Mouse (Mus musculus): ENCODE data around the gene Ndfip2. TPM values are rescaled to one million over a fixed set of nuclear protein-coding genes. Genes with fewer than 3 reads are reported as not detected.

Gene Ndfip2
- total RNA-seq (2021), result 10 to 100 TPM; 82.1 to 87.4 TPM

GRCm38 (mm10) chr14:105258379-105259034, at the start of gene Ndfip2:
Ndfip2 (plus strand) TSS chr14:105258573.
- peak; percentile 87 to 89 for DNase-seq

GRCm38 (mm10) chr14:105219525-105220376, 38.6 kb upstream of the Ndfip2 start:
- DNase-seq, result no peak

- DNase-seq, result no peak
Measured at GRCm38 (mm10) chr14:105222240-105222639, 36.1 kb upstream of the Ndfip2 start.

- no peak for DNase-seq
Measured at GRCm38 (mm10) chr14:105225790-105226189, 32.6 kb upstream of the Ndfip2 start.

- peak in 1 of 2 experiments; percentile 9 for DNase-seq
Measured at GRCm38 (mm10) chr14:105232421-105232820, 26.0 kb upstream of the Ndfip2 start.

- no peak for DNase-seq
Measured at GRCm38 (mm10) chr14:105236596-105236995, 21.8 kb upstream of the Ndfip2 start.

GRCm38 (mm10) chr14:105237736-105238135, 20.6 kb upstream of the Ndfip2 start:
- no peak for DNase-seq

- no peak for DNase-seq
Measured at GRCm38 (mm10) chr14:105238450-105239038, 19.8 kb upstream of the Ndfip2 start.

- DNase-seq, result no peak
Measured at GRCm38 (mm10) chr14:105240120-105240519, 18.3 kb upstream of the Ndfip2 start.

GRCm38 (mm10) chr14:105243805-105244443, 14.4 kb upstream of the Ndfip2 start:
- no peak for DNase-seq

- DNase-seq, result no peak
Measured at GRCm38 (mm10) chr14:105251038-105251437, 7.3 kb upstream of the Ndfip2 start.

- no peak for DNase-seq
Measured at GRCm38 (mm10) chr14:105253304-105253703, 5.1 kb upstream of the Ndfip2 start.

- DNase-seq, result no peak
Measured at GRCm38 (mm10) chr14:105254401-105254800, 4.0 kb upstream of the Ndfip2 start.

GRCm38 (mm10) chr14:105255620-105256019, 2.8 kb upstream of the Ndfip2 start:
- no peak for DNase-seq

- peak; percentile 24 to 35 for DNase-seq
Measured at GRCm38 (mm10) chr14:105259035-105259880, 885 bp downstream of the Ndfip2 start.

- no peak for DNase-seq
Measured at GRCm38 (mm10) chr14:105262923-105263322, 4.5 kb downstream of the Ndfip2 start.

GRCm38 (mm10) chr14:105267095-105267494, 8.7 kb downstream of the Ndfip2 start:
- DNase-seq, result no peak

GRCm38 (mm10) chr14:105272030-105272429, 13.7 kb downstream of the Ndfip2 start:
- no peak for DNase-seq

- no peak for DNase-seq
Measured at GRCm38 (mm10) chr14:105272539-105272938, 14.2 kb downstream of the Ndfip2 start.

GRCm38 (mm10) chr14:105275196-105275595, 16.8 kb downstream of the Ndfip2 start:
- no peak for DNase-seq

- no peak for DNase-seq
Measured at GRCm38 (mm10) chr14:105277277-105277676, 18.9 kb downstream of the Ndfip2 start.

GRCm38 (mm10) chr14:105284062-105284461, 25.7 kb downstream of the Ndfip2 start:
- no peak for DNase-seq

Data from layer of hippocampus, postnatal 36 days (tissue).